Mouse (Mus musculus) liver, adult (tissue): ENCODE data around the gene Zbtb40.

ENCODE experiments used
- GATA4 ChIP-seq: IDR thresholded peaks from 2 replicates; pipeline ENCODE4 v1.6.1; 2014; ENCODE audit warnings: mild to moderate bottlenecking, low read length; ENCODE audit not compliant: insufficient replicate concordance

The Zbtb40 gene

GRCm38 (mm10) chr4:137014654-137015475 lies 33.7 kb downstream of the Zbtb40 start:
- TF ChIP-seq GATA4, result no peak

GRCm38 (mm10) chr4:137014124-137014523 lies 34.5 kb downstream of the Zbtb40 start:
- no peak for TF ChIP-seq GATA4

- TF ChIP-seq GATA4, result no peak
Measured at GRCm38 (mm10) chr4:137006966-137007365, 41.6 kb downstream of the Zbtb40 start.

GRCm38 (mm10) chr4:137001825-137002224 lies 46.8 kb downstream of the Zbtb40 start:
- TF ChIP-seq GATA4, result no peak

DNA sequence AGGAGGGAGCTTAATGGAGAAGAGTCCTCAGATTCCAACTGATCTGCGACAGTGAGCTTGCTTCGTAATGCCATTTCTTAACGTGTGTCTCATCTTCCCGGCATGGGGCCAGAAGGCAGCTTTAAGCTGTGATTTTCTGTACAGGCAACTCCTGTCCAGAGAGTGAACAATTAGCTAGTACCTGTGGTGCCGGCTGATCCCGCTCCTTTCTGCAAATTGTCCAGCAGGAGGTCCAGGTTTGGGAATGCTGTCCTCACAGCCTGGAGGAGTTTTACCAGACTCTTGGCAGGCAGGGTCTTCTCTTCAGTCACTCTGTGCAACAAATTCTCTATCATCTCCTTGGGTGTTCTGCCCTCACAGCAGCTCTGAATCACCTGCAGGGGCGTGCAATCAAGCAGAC lies 47.6 kb downstream of the Zbtb40 start:
- TF ChIP-seq GATA4, result no peak

DNA sequence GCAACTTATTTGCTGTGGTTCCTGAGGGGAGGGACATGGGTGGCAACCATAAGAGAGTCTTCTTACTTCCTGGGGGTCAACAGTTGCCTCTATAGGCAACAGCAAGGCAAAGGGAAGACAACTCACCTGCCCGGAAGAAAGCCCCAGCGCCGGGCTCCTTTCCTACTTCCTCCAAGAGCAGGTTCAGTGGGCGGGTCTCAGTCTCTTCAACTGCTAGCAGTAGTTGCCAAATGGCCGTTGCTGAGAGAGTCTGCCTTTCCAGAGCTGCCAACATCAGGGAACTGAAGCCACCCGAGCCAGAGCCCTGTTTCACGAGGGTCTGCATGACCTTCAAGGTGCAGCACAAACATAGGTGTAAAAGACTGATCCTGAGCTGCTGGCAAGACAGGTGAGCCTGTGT lies 50.2 kb downstream of the Zbtb40 start:
- no peak for TF ChIP-seq GATA4

DNA sequence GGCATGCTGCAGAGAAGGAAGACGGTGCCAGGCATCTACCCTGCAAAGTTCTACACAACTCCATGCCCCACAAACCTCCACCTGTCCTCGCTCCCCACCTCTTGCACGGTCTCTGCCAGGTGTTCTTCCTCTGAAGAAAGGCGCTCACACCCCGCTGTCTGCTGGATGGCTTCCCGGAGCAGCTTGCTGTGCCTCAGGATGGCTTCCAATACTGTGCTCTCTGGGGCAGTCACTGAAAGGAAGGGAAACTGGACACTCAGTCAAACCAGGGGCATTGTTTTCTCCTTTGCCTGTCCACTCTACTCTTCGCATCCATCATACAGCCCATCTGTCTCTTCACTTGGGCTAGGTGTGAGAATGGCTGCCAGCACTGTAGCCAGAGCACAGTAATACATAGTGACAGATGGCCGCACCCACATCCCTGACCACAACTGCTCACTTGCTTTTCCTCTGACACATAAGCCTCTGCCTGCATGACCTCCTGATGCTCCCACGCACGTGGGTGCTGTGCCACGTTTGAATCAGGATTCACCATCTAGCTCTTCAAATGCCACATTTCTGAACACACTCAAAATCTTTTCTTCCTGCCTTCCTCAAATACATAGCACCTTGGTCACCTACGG lies 50.8 kb downstream of the Zbtb40 start:
- TF ChIP-seq GATA4, result no peak

GRCm38 (mm10) chr4:136996933-136997332 lies 51.7 kb downstream of the Zbtb40 start:
- no peak for TF ChIP-seq GATA4

GRCm38 (mm10) chr4:136995361-136995760 lies 53.2 kb downstream of the Zbtb40 start:
- no peak for TF ChIP-seq GATA4

DNA sequence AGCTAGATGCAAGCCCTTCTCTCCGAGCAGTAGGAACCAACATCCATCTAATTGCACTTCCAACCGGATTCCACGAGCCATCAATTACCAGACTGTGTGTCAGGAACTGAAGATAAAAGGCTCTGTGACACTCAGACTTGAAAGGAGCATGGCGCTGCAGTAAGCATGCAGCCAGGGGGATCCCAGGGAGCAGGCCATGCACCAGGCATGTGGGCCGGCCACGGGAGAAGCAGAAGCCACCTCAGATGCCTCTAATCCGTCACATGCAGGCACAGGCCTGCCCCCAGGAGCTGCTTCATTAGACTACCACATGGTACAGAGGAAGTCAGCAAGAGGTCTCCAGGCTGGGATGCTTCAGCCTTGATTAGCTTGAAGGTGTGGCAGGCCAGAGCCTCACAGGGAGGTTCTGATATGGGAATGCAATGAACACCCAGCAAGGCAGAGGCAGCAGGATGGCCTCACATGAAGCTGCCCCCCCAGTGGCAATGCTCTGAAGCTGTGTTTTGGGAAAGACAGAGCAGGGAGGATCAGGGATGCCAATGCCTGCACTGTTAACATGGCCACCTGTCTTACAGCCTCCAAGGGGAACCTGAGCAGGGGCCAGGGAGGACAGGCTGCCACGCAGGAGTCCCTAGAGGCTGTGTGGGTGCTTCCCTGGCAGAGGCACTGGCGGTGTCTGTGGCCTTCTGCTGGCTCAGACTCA lies 66.5 kb downstream of the Zbtb40 start:
- TF ChIP-seq GATA4, result no peak

- no peak for TF ChIP-seq GATA4
Measured at GRCm38 (mm10) chr4:136981347-136981746, 67.3 kb downstream of the Zbtb40 start.

DNA sequence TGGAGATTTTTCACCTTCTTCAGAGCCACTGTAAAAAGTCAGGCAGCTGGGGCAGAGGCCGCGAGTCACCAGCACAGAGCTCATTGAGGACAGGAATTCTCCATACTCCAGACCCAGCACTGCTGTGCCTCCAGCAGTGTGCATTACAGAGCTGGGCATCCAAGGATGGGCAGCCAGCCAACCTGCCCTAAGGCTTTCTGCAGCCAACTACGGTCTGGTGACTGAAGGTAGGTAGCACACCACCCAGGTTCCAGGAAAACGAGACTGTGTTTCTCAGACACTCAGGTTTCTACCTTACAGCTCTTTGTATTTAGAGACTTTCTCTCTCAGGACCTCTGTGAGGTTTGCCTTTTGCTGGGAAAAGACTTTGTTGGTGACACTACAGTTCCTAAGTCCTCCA lies 67.7 kb downstream of the Zbtb40 start:
- no peak for TF ChIP-seq GATA4

DNA sequence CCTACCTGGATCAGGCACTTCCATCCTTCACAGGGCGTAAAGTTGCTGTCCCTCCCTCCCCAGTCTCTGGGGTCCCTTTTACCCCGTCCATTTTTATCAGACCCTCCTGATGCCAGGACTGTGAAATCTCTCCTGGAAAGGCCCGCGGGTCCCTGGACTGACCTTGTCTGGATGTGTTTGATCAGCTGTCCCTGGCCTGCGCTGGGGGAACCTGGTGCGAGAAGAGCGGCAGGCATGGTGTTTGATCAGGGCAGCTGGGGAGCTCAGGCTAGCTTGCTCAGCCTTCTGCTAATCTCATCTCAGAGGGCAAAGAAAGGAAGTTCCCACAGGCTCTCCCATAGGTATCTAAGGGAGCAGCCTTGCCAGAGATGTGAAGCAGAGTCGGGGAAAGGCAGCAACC lies 71.4 kb downstream of the Zbtb40 start:
- no peak for TF ChIP-seq GATA4

GRCm38 (mm10) chr4:136970939-136971338 lies 77.7 kb downstream of the Zbtb40 start:
- TF ChIP-seq GATA4, result no peak

GRCm38 (mm10) chr4:136969503-136970276 lies 78.9 kb downstream of the Zbtb40 start:
- TF ChIP-seq GATA4, result no peak
